Mouse (Mus musculus) urinary bladder, postnatal 14 days (tissue): Measurements from ENCODE around the gene Haus4.
A peak's percentile ranks its signal among the peaks of the same experiment; 100 is the strongest.

ENCODE experiments used
- DNase-seq: peaks from one replicate; pipeline ENCODE4 v3.0.0; 2021; ENCODE audit warnings: low spot score

Haus4 gene

GRCm38 (mm10) chr14:54553975-54554769, at the start of gene Haus4:
Haus4 (minus strand) TSS chr14:54554616.
- DNase-seq, result peak; percentile 85

- no peak for DNase-seq
These were observed 49.3 kb upstream of the Haus4 start for GRCm38 (mm10) chr14:54603686-54604085.

GRCm38 (mm10) chr14:54603038-54603654, 48.7 kb upstream of the Haus4 start:
- peak; percentile 96 for DNase-seq

- no peak for DNase-seq
These were observed 48.2 kb upstream of the Haus4 start for GRCm38 (mm10) chr14:54602613-54603012.

GRCm38 (mm10) chr14:54601601-54602000, 47.2 kb upstream of the Haus4 start:
- DNase-seq, result no peak

GRCm38 (mm10) chr14:54597084-54597483, 42.7 kb upstream of the Haus4 start:
- no peak for DNase-seq

GRCm38 (mm10) chr14:54594631-54595414, 40.4 kb upstream of the Haus4 start:
- no peak for DNase-seq

GRCm38 (mm10) chr14:54594055-54594454, 39.6 kb upstream of the Haus4 start:
- DNase-seq, result no peak

- DNase-seq, result no peak
These were observed 38.0 kb upstream of the Haus4 start for GRCm38 (mm10) chr14:54592319-54592934.

- DNase-seq, result no peak
These were observed 36.6 kb upstream of the Haus4 start for GRCm38 (mm10) chr14:54591056-54591455.

- DNase-seq, result peak; percentile 67
These were observed 29.4 kb upstream of the Haus4 start for GRCm38 (mm10) chr14:54583681-54584338.

GRCm38 (mm10) chr14:54582536-54582935, 28.1 kb upstream of the Haus4 start:
- no peak for DNase-seq

- DNase-seq, result no peak
These were observed 25.2 kb upstream of the Haus4 start for GRCm38 (mm10) chr14:54579638-54580037.

GRCm38 (mm10) chr14:54578063-54578462, 23.6 kb upstream of the Haus4 start:
- DNase-seq, result peak; percentile 56

- DNase-seq, result peak; percentile 94
These were observed 22.9 kb upstream of the Haus4 start, which contains the start of gene Ajuba for GRCm38 (mm10) chr14:54577089-54577982. Ajuba (minus strand) TSS chr14:54577558.

GRCm38 (mm10) chr14:54576241-54577088, 22.0 kb upstream of the Haus4 start:
- peak; percentile 39 for DNase-seq

GRCm38 (mm10) chr14:54575631-54576030, 21.2 kb upstream of the Haus4 start:
- DNase-seq, result peak; percentile 93

GRCm38 (mm10) chr14:54575031-54575430, 20.6 kb upstream of the Haus4 start:
- DNase-seq, result no peak

- DNase-seq, result peak; percentile 91
These were observed 19.8 kb upstream of the Haus4 start for GRCm38 (mm10) chr14:54574253-54574652.
